Mouse (Mus musculus): Measurements from ENCODE around the gene Tia1. TPM values are rescaled to one million over a fixed set of nuclear protein-coding genes. Genes with fewer than 3 reads are reported as not detected.

The Tia1 gene
- polyA plus RNA-seq, 1 experiment, result 12.9 TPM

DNA sequence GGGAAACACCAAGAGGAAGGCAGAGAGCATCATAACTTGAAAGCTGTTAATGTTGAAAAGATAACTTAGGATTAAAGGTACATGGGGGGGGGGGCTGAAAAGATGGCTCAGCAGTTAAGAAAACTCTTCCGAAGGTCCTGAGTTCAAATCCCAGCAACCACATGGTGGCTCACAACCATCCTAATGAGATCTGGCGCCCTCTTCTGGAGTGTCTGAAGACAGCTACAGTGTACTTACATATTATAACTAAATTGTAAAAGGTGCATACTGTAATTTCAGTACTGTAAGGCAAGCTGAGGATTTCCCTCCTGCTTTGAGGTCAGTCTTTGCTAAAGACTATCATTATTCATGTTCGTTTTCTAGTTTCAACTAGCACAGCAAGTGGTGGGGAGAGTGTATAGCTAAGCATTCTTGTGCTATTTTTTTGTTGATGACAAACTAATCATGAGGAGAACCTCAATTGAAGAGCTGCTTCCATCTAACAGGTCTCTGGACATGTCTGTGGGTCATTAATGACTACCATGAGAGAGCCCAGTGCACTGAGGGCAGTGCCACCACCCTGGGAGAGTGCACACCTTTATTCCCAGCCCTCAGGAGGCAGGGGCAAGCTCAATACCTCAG, 33.8 kb upstream of the Tia1 start:
- Histone ChIP-seq H3K27me3 (ENCODE audit: control insufficient read depth, insufficient read depth, insufficient read length) (no peaks in the 10 kb centered on the region), H3K4me3 (ENCODE audit: insufficient read depth, poor library complexity, severe bottlenecking) (no peak overlapping the region), H3K79me2 (ENCODE audit: control insufficient read depth, insufficient read depth) (peaks cover 55% of the 10 kb centered on the region), H3ac (ENCODE audit: control insufficient read depth, insufficient read length, low read depth) (peak overlapping the region; percentile 72), H3K79me3 (ENCODE audit: low read depth) (peaks cover 40% of the 10 kb centered on the region), H3K36me3 (ENCODE audit: control insufficient read depth, insufficient read depth) (peaks cover 38% of the 10 kb centered on the region)
- TF ChIP-seq CEBPB (IDR thresholded peaks at IDR 0.05; ENCODE audit: low read depth) (no peak), MYOG (IDR thresholded peaks at IDR 0.05; ENCODE audit: control insufficient read depth, extremely low read depth, insufficient read length) (no peak), MYOD1 (IDR thresholded peaks at IDR 0.05; ENCODE audit: control insufficient read depth, insufficient read length, low read depth) (no peak), MAX (IDR thresholded peaks at IDR 0.05) (no peak), FOSL1 (IDR thresholded peaks at IDR 0.05; ENCODE audit: insufficient read depth, low read length, poor library complexity, severe bottlenecking) (no peak), CTCF (IDR thresholded peaks at IDR 0.05; ENCODE audit: control insufficient read depth, insufficient read depth, insufficient read length) (no peak), USF1 (IDR thresholded peaks at IDR 0.05; ENCODE audit: low read depth) (no peak)

DNA sequence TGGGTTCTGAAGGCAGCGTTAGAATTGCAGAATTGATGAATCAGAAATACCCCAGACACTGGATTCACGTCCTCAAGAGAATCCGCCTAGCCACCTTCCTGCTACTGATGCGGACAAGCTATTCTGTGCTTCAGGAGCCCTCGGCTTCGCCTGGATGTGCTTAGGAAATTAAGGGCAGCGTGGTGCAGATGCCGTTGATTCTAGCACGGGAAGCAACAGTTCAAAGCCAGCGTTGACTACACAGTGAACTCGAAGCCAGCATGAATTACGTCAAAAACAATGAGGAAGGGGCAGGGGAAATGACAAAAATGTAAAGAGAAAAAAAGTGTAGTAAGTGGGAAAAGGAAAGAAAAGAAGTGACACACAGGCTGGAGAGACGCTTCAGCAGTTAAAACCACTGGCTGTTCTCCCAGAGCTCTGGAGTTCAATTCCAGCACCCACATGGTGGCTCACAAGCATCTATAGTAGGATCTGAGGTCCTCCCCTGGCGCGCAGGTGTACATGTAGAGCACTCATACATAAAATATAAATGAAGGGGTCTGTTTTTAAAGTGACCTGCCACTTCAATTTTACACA, 33.2 kb upstream of the Tia1 start, which contains the start of gene Snrpg:
Snrpg (plus strand) TSS at position 541 of the 576 bp plus-strand sequence.
- peak within 1 kb of the TSS; percentile 97 for H3ac ChIP-seq (ENCODE audit: control insufficient read depth, insufficient read length, low read depth)
- no peak for TF ChIP-seq MYOD1 (IDR thresholded peaks at IDR 0.05; ENCODE audit: control insufficient read depth, insufficient read length, low read depth)
- no peak for TF ChIP-seq MAX (IDR thresholded peaks at IDR 0.05)
- TF ChIP-seq FOSL1 (IDR thresholded peaks at IDR 0.05; ENCODE audit: insufficient read depth, low read length, poor library complexity, severe bottlenecking), result no peak
- TF ChIP-seq USF1 (IDR thresholded peaks at IDR 0.05; ENCODE audit: low read depth), result no peak
- TF ChIP-seq CEBPB (IDR thresholded peaks at IDR 0.05; ENCODE audit: low read depth), result no peak
- no peak for TF ChIP-seq CTCF (IDR thresholded peaks at IDR 0.05; ENCODE audit: control insufficient read depth, insufficient read depth, insufficient read length)
- no peak for TF ChIP-seq MYOG (IDR thresholded peaks at IDR 0.05; ENCODE audit: control insufficient read depth, extremely low read depth, insufficient read length)

DNA sequence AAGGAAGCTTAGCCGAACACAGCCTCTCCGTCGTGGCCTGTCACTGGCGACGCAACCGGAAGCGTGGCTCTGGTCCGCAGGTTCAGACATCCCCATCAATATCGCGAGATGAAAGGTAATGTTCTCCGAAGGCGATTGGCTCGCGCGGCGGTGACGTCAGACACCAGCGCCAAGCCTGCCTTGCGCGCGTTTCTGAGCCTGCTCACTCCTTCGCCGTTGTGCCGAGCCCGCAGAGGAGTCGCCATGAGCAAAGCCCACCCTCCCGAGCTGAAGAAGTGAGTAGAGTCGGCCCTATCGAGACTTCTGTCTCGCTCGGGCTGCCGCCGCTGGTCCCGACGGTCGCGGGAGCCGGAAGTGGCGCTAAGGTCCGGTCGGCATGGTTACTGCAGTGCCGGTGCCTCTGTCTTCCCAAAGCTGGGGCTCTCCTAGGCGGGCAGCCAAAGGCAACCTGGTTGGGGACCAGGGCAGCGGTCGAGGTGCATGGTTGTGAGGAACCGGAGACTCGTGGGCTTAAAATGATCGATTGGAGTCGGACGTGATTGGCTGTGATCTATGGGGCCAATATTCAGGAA, 32.6 kb upstream of the Tia1 start:
- H3K79me3 ChIP-seq (ENCODE audit: low read depth), result peaks cover 47% of the 10 kb centered on the region
- H3K27me3 ChIP-seq (ENCODE audit: control insufficient read depth, insufficient read depth, insufficient read length), result no peaks in the 10 kb centered on the region
- peak overlapping the region; percentile 97 for H3ac ChIP-seq (ENCODE audit: control insufficient read depth, insufficient read length, low read depth)
- peaks cover 50% of the 10 kb centered on the region for H3K36me3 ChIP-seq (ENCODE audit: control insufficient read depth, insufficient read depth)
- peak overlapping the region; percentile 82 for H3K4me3 ChIP-seq (ENCODE audit: insufficient read depth, poor library complexity, severe bottlenecking)
- peak; percentile 97 for TF ChIP-seq MAX (IDR thresholded peaks at IDR 0.05)
- TF ChIP-seq MYOD1 (IDR thresholded peaks at IDR 0.05; ENCODE audit: control insufficient read depth, insufficient read length, low read depth), result no peak
- H3K79me2 ChIP-seq (ENCODE audit: control insufficient read depth, insufficient read depth), result peaks cover 59% of the 10 kb centered on the region

More for the DNA sequence above, 33.2 kb upstream of the Tia1 start, which contains the start of gene Snrpg:
- no peaks in the 10 kb centered on the region for H3K27me3 ChIP-seq (ENCODE audit: control insufficient read depth, insufficient read depth, insufficient read length)
- peak within 1 kb of the TSS; percentile 82 for H3K4me3 ChIP-seq (ENCODE audit: insufficient read depth, poor library complexity, severe bottlenecking)
- H3K79me2 ChIP-seq (ENCODE audit: control insufficient read depth, insufficient read depth), result peaks cover 59% of the 10 kb centered on the region
- H3K79me3 ChIP-seq (ENCODE audit: low read depth), result peaks cover 46% of the 10 kb centered on the region
- H3K36me3 ChIP-seq (ENCODE audit: control insufficient read depth, insufficient read depth), result peaks cover 44% of the 10 kb centered on the region

DNA sequence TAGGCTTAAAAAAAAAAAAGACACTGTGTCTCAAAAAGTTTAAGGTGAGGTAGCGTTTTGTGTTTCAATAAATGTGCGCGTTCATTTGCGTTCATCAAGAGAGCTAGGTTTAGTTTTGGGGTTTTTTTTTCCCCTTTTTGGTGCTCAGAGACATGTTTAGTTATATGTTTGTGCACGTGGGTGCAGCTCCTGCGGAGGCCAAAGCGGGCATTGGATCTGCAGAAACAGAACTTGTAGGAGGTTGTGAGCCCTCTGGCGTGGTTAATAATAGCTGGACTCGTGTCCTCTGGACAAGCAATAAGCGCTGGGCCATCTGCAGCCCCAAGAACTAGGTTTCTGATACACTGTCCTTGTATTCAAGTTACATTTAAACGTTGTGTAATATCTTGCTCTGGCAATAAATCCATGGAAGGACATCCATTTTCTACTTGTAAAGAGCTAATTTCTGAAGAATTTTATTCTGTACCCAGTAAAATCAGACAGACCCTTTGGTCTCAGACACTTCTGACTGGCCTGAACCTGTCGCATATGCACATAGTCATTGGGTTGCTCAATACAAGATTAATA, 32.0 kb upstream of the Tia1 start:
- Histone ChIP-seq H3K4me3 (ENCODE audit: insufficient read depth, poor library complexity, severe bottlenecking) (peak overlapping the region; percentile 82), H3K36me3 (ENCODE audit: control insufficient read depth, insufficient read depth) (peaks cover 50% of the 10 kb centered on the region), H3K27me3 (ENCODE audit: control insufficient read depth, insufficient read depth, insufficient read length) (no peaks in the 10 kb centered on the region), H3K79me2 (ENCODE audit: control insufficient read depth, insufficient read depth) (peaks cover 56% of the 10 kb centered on the region), H3K79me3 (ENCODE audit: low read depth) (peaks cover 49% of the 10 kb centered on the region), H3ac (ENCODE audit: control insufficient read depth, insufficient read length, low read depth) (peak overlapping the region; percentile 97)
- TF ChIP-seq MYOD1 (IDR thresholded peaks at IDR 0.05; ENCODE audit: control insufficient read depth, insufficient read length, low read depth) (no peak), MAX (IDR thresholded peaks at IDR 0.05) (no peak), USF1 (IDR thresholded peaks at IDR 0.05; ENCODE audit: low read depth) (no peak), MYOG (IDR thresholded peaks at IDR 0.05; ENCODE audit: control insufficient read depth, extremely low read depth, insufficient read length) (no peak), CEBPB (IDR thresholded peaks at IDR 0.05; ENCODE audit: low read depth) (no peak), FOSL1 (IDR thresholded peaks at IDR 0.05; ENCODE audit: insufficient read depth, low read length, poor library complexity, severe bottlenecking) (no peak), CTCF (IDR thresholded peaks at IDR 0.05; ENCODE audit: control insufficient read depth, insufficient read depth, insufficient read length) (no peak)

DNA sequence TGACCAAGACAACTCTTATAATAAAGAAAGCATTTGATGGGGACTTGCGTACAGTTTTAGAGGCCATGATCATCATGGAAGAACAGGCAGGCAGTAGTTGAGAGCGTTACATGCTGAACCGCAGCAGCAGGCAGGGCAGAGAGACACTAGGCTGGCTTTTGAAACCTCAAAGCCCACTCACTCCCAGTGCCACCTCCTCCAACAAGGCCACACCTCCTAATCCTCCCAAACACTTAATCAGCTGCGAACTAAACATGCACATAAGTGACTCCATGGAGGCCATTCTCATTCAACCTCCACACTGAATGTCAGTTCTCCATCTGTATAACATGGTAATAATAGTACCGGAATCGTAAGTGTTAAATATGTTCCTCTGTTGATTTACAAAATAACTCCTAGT, 30.5 kb upstream of the Tia1 start:
- Histone ChIP-seq H3K79me3 (ENCODE audit: low read depth) (peaks cover 49% of the 10 kb centered on the region), H3K27me3 (ENCODE audit: control insufficient read depth, insufficient read depth, insufficient read length) (no peaks in the 10 kb centered on the region), H3K36me3 (ENCODE audit: control insufficient read depth, insufficient read depth) (peaks cover 57% of the 10 kb centered on the region), H3K4me3 (ENCODE audit: insufficient read depth, poor library complexity, severe bottlenecking) (no peak overlapping the region), H3ac (ENCODE audit: control insufficient read depth, insufficient read length, low read depth) (no peak overlapping the region), H3K79me2 (ENCODE audit: control insufficient read depth, insufficient read depth) (peaks cover 54% of the 10 kb centered on the region)
- TF ChIP-seq MYOG (IDR thresholded peaks at IDR 0.05; ENCODE audit: control insufficient read depth, extremely low read depth, insufficient read length) (no peak), FOSL1 (IDR thresholded peaks at IDR 0.05; ENCODE audit: insufficient read depth, low read length, poor library complexity, severe bottlenecking) (no peak), CTCF (IDR thresholded peaks at IDR 0.05; ENCODE audit: control insufficient read depth, insufficient read depth, insufficient read length) (no peak), MAX (IDR thresholded peaks at IDR 0.05) (no peak), MYOD1 (IDR thresholded peaks at IDR 0.05; ENCODE audit: control insufficient read depth, insufficient read length, low read depth) (no peak), CEBPB (IDR thresholded peaks at IDR 0.05; ENCODE audit: low read depth) (no peak), USF1 (IDR thresholded peaks at IDR 0.05; ENCODE audit: low read depth) (no peak)

All from C2C12 (cell line).